Mouse (Mus musculus) MEL (cell line): ENCODE data around the gene Dcdc2a.

Experiments used
- CTCF ChIP-seq, 3 experiments: IDR thresholded peaks in 2 of 3; conservative IDR thresholded peaks in 1 of 3; 2 replicates each; pipeline ENCODE4 v1.5.1; 2011 to 2012; ENCODE audit warnings: low read length in 3 of 3, low read depth in 2 of 3, mild to moderate bottlenecking in 2 of 3, improper control_type of control experiment in 1 of 3, inconsistent platforms in 1 of 3, mixed read lengths in 1 of 3, moderate library complexity in 1 of 3; ENCODE audit not compliant: control insufficient read depth in 1 of 3, insufficient read depth in 1 of 3, poor library complexity in 1 of 3, severe bottlenecking in 1 of 3
- ELF1 ChIP-seq: IDR thresholded peaks from 2 replicates; pipeline ENCODE4 v1.6.1; 2014; ENCODE audit warnings: low read depth, mild to moderate bottlenecking, inconsistent platforms, low read length, improper control_type of control experiment, moderate library complexity
- EP300 ChIP-seq, 2 experiments: IDR thresholded peaks; 2 replicates each; pipeline ENCODE4 v1.6.1; 2011; ENCODE audit warnings: improper control_type of control experiment in 2 of 2, low read length in 2 of 2, low read depth in 1 of 2, mild to moderate bottlenecking in 1 of 2
- GABPA ChIP-seq: IDR thresholded peaks from 2 replicates; pipeline ENCODE4 v1.6.1; 2012; ENCODE audit warnings: low read depth, mild to moderate bottlenecking, inconsistent platforms, low read length, improper control_type of control experiment, moderate library complexity
- KAT2A ChIP-seq: conservative IDR thresholded peaks from 2 replicates; pipeline ENCODE4 v1.6.1; 2012; ENCODE audit warnings: low read depth, low read length, improper control_type of control experiment, inconsistent platforms
- POLR2A ChIP-seq, 2 experiments: IDR thresholded peaks; 2 replicates each; pipeline ENCODE4 v1.6.1; 2011 to 2012; ENCODE audit warnings: low read length in 2 of 2, mild to moderate bottlenecking in 2 of 2, control low read depth in 1 of 2, improper control_type of control experiment in 1 of 2, low read depth in 1 of 2, moderate library complexity in 1 of 2; ENCODE audit not compliant: control insufficient read depth in 1 of 2, insufficient read depth in 1 of 2, poor library complexity in 1 of 2
- SIN3A ChIP-seq: IDR thresholded peaks from 2 replicates; pipeline ENCODE4 v1.6.1; 2012; ENCODE audit warnings: low read length, improper control_type of control experiment, inconsistent platforms

- TF ChIP-seq EP300 (IDR thresholded peaks at IDR 0.05; ENCODE audit: low read depth in 1 of 2, low read length in 2 of 2) (no peak), SIN3A (no peak), KAT2A (no peak), ELF1 (no peak), POLR2A (IDR thresholded peaks at IDR 0.05; ENCODE audit: control insufficient read depth in 1 of 2, insufficient read depth in 1 of 2, low read depth in 1 of 2, low read length in 2 of 2, poor library complexity in 1 of 2) (no peak), GABPA (no peak), CTCF (IDR thresholded peaks at IDR 0.05 in 2 of 3, conservative IDR thresholded peaks at IDR 0.05 in 1 of 3; ENCODE audit: control insufficient read depth in 1 of 3, insufficient read depth in 1 of 3, low read depth in 2 of 3, low read length in 3 of 3, poor library complexity in 1 of 3, severe bottlenecking in 1 of 3) (peak in 2 of 3 experiments; percentile 24 to 37; a peak in 3 of 6 replicates)
These were observed 88.3 kb downstream of the Dcdc2a start for GRCm38 (mm10) chr13:25144093-25144492.
